Mouse (Mus musculus) ZHBTc4 (cell line): ENCODE measurements around the gene Syt17.
A peak's percentile ranks its signal among the peaks of the same experiment; 100 is the strongest.

ENCODE experiments used
- DNase-seq: peaks from one replicate; pipeline ENCODE4 v3.0.0-alpha.2; 2011; ENCODE audit warnings: low read depth, low spot score

The Syt17 gene

DNA sequence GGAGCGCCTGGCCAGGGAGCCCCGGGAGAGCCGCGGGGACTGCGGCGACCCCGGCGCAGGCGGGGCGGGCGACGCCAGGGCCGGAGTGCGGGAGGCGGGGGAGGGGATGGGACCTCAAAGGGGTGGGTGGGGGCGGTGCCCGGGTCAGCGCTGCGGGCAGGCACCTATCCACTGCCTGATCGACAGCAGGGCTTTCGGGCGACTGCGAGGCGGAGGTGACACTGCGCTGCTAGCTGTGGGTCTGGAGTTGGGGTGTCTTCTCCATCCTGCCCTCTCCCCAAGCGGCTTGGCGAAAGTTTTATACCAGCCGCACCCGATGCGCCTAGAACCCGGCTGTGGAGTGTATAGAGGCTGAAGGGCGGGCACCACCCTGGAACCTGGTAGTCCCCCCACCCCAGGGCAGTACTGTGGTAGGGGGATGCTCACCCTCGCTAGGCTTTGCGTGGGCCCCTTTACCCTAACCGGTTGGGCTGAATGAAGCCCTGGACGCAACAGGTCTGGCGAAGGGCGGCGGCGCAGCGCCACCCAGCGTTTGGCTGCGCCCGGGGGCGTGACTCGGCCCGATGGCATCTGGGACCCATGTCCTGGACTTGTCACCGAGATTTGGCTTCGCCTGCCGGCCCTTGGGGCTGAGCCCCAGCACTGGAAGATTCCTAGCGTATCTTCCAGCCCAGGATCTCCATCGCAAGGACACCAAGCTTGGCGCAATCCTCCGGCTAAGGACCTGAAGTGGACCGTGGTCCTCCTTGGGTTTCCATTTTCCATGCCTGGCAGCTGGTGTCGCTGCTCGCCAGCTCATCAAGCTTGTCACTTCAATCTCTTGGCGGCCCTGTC lies at the start of gene Syt17:
TSS of gene Syt17 (minus strand) at position 89 of the 834 bp plus-strand sequence.
- DNase-seq = peak; percentile 70

DNA sequence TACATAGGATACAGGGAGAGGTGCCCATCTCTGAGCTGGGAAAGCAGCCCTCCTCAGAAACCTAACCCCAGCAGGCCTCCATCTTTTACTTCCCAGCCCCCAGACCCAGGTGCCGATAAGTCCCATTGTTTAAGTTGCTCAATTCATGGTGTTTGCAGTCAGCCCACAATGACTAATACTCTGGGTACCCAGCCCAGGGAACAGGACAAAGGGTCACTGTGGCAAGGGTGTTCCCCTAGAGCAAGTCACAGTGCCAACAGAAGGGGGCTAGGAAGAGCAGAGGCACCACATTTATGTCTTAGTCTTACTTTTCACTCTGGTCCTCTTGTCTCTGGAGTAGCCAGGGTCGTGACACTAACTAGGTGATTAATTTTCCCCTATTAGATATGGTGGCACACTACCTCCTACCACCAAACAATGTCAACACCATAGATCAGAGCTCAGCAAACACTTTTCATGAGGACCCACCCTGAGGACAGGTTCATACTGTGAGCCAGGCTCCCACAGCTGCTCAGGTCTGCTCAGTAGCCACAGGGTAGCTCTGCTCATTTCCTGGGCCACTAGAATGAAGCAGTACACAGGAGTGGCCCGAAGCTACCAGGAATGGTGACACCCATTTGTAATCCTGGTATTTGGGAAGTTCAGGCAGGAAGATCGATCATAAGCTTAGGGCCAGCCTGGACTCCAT lies 47.0 kb upstream of the Syt17 start:
- DNase-seq = no peak

DNA sequence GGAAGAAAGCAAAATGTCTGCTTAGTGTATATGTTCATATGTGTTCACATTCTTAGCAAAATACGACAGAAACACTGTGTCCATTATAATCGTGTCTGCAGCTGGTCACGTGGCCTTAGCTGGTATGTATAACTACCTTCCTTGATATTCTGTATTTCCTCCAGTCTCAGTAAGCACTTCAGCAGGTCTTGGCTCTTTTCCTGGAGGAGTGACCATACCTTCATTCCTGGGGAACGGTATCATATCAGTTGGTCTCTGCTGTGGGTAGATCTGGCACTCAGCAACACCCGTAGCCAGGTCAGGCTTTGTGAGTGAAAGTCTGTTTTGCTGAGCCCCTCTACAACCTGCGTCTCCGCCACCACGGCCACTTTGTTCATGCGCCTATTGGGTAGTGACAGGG lies 45.9 kb upstream of the Syt17 start:
- DNase-seq = no peak

DNA sequence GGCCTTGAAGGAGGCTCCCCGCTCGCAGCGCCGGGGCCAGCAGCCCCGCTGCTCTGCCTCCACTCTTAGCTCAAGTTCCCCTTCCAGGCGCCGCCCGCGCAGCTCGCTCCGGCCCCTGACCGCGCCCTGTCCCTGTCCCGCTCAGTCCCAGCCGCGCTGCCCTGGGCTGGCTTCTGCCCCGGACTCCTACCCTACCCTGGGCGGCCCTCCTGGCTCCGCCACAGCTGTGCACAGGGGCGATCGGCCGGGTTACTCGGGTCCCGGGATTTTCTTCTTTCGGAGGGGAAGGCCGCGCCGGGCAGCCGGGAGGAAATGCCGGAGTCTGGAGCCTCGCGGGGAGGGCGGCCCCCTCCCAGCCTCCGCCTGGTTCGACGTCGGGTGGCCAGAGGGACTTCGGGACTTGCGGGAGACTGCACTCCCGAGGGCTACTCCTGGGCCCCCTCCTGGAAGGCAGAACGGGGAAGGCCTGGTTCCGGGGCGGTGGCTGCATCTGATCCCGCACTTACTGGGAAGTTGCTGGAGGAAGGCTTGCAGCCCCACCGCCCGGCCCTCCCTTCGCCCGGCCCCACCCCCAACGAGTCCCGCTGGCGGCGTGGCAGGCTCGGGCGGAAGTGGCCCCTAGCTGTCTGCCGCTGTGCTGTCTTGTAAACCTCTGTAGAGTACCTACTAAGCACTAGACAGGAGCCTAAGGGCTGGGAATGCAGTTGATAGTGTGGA lies 43.6 kb upstream of the Syt17 start, which contains the start of gene Itpripl2:
TSS of gene Itpripl2 (minus strand) at position 545 of the 717 bp plus-strand sequence.
- DNase-seq = peak; percentile 87

DNA sequence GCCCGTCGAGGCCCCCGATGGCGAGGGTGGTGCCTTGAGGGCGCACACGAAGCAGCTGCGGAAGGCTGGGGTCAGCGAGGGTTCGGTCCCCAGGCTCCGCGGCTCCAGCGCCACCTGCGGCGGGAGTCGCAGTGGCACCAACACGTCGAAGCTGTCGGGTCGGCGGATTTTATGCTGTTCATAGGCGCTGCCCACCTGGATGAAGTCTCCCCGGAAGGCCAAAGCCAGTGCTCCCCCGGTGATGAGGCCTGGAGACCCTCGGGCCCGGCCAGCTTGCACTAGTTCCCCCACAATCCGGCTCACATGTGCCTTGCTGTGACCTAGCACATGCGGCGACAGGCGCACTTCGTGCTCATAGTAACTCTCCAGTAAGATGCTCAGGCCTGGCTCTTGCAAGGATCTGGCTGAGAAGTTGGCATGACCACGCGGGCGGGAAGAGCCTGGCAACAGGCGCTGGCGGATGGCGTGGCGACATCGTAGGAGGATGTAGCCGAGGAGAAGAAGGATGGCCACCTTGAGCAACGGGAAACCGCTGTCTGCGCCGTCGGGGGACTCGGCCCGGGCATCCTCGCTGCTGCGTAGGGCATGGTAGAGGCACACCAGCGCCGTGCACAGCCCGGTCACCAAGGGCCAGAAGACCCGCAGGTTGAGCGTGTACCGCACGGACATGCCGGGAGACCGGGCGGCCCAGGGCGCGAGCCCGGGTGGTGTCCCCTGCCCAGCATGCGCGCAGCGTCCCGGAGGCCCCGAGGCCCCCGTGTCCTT lies 42.8 kb upstream of the Syt17 start:
- DNase-seq = peak; percentile 75

DNA sequence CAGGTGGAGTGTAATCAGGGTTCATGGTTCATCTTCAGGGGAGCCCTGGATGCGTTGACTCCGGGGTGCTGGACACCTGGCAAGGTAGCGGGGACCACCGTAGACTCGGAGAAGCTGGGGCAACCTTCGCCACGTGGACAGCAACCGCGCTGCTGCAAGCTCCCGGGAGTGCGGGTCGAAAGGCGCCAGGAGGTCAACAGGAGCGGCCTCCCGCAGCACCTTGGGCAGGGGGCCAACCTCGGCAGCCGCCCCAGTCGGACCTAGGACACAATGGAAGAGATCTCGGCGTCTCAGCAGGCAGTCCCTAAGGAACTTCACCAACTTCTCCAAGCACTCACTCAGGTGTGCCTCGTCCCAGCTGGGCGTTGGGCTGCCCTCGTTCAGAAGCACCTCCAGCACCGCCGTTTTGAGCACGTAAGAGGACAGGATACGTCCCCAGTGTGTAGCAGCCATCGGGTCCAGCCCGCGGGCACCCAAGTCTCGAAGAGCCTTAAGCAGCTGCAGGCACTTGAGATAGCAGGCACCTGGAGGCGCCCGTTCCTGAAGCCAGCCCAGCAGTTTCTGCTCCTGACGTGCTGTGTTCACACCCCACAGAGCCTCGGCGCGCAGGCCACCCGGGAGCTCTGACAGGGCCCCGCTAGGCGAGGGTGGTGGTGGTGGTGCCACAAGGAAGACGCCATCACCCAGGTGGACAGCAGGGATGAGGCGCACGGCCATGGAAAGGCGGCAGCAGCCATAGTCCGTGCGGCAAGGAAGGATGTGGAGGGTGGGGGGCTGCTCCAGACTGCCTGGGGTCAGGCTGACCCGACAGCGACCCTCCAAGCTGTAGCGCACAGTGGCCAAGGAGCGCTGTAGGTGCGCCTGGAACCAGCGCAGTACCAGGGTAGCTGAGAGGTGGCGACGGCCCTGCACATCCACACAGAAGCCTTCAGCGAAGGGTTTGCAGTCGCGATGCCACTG lies 42.0 kb upstream of the Syt17 start:
- peak; percentile 62 for DNase-seq

DNA sequence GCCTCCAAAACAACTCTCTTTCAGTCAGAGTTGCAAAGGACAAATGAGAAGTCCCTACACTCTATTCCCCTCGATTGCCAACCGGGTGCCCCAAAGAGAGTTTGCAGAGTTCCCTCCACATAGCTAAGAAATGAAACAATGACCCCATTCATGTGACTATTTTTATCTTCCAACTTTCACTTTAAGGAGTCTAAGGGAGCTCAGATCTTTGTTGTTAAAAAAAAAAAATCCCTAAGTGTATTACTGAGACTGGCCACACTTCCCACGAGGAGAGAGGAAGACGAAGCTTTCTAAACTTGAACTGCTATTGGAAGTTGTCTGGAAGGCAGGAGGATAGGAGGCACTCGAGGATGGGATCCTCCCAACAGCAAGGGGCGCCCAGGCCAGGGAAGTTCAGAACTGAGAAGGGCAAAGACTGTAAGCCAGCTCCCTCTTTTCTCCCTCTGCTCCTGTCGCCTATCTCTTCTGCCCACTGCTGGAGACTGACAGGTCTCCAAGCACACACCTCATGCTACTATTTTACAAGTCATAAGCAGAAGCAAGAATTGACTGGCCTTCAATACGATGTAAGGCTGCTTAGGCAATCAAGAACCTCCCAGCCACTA lies 40.1 kb upstream of the Syt17 start:
- no peak for DNase-seq

DNA sequence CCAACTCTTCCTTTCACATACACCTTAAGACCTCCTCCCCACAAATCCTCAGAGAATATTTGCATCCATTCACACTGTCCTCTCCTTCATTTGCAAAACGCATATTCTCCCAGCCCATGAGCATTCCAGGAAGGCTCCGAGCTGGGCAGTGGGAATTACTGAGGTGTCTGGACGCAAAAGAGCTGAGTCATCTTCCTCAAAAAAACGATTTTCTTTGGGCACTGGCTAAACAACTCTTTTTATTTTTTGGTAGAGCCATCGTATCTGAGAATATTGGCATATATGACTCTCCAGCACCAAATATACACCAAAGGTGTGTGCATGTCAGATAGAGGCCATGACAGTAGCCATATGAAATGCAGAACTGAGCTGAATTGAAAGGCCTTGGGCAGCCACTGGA lies 38.9 kb upstream of the Syt17 start:
- DNase-seq = no peak

DNA sequence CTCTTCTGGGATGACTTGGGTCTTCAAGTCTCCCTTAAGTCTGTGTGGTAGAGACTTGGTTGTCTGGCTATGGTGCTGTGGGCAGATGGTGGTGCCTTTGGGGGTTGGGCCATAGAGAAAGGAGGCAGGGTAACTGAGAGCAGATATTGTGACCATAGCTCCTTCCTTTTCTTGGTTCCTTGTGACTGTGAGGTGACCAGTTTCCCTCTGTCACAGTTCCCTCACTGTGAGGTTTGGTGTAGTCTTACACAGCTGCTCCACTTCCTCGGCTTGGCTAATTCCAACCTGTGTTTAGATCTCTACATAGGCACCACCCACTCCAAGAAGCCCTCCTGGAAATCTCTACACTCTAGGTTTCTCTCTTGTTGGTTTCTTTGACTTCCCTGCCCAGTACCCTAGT lies 36.0 kb upstream of the Syt17 start:
- DNase-seq = no peak

DNA sequence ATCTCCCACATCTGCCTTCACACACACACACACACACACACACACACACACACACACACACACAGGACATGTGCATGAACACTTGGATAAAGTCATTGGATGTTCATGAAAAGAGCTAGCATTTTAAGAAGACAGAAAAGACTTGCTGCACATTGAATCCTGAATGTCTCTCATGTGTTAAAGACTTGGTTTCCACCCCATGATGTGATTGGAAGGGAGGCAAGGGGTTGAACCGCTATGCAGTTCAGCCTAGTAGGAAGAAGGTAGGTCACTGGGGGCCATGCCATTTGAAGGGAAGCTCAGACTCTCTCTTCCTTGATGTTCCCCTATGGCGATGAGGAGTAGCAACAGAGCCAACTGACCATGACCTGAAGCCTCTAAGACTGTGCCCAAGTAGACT lies 34.0 kb upstream of the Syt17 start:
- no peak for DNase-seq

DNA sequence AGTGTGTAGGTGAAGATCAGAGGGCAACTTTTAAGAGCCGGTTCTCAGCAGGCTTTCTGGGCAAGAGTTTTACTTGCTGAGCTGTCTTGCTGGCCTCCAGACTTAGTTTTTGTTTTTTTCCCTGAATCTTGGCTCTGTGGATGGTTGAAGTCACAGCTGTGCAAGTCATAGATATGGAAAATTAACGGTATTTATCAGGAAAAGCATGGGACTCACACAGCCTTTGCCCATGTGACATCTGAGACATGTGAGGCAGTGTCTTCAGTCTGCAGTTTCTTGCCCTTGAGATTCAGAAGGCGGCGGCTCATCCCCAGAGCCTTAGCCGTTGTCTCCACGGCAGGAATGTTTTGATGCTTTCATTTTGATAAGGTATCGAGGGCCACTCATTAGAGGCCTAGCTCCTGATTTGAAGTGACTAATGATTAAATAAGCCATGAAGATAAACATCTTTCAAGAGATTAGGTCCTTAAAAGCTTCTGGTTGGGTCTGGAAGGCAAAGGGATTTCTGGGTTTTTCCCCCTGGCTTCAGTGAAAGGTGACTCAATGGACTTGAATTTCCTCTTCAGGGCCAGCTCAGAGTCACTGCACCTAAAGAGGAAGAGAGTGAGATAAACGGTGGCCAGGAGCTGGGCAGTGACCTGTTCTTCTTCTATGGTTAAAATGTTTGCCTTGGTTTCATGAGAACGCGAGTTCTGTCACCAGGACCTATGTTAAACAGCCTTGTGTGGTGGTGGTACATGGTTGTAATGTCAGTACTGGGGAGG lies 33.2 kb upstream of the Syt17 start:
- no peak for DNase-seq

DNA sequence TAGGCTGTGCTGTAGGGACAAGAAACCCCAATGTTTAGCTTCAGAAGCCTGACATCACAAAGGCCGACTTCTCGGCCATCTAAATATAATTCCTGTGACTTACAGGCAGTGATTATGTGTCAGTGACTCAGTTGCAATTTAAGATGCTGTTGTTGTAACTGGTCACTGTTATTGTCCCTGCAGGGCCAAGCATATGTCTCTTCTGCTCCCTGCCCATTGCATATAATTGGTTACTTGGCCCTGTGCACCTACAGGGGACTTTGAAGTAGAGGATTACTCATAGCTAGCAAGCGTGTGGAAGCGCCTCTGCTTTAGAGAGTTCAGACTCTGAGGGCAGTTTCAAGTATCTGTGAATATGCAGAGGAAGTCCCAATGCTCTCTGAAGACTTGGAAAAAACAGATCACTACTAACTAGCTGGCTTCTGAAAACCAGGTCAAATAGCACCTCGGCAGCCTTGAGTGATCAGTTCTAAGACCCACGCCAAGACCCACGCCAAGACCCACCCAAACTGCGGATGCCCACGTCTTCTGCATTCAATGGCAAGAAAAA lies 32.2 kb upstream of the Syt17 start:
- no peak for DNase-seq

DNA sequence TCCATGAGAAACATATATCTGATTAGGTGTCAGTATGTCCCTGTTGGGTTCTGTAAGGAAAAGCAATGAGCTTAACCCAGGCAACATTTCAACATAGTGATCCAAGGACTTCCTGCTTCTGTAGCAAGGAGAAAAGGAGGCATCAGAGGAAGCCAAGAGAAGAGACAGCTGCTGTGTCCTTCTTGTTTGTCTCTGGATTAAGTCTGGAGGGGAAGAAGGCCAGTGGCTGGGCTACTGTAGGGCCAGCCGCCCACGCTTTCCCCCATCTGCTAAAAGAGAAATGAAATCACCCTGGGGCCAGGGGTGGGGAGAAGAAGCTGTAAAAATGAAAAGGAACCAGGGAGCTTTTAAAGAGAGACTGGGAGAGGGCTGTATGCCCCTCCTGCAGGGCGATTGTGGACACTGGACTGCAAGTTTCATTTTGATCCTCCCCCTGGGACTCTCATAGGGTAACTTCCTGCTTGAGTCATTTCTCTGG lies 30.9 kb upstream of the Syt17 start:
- no peak for DNase-seq

DNA sequence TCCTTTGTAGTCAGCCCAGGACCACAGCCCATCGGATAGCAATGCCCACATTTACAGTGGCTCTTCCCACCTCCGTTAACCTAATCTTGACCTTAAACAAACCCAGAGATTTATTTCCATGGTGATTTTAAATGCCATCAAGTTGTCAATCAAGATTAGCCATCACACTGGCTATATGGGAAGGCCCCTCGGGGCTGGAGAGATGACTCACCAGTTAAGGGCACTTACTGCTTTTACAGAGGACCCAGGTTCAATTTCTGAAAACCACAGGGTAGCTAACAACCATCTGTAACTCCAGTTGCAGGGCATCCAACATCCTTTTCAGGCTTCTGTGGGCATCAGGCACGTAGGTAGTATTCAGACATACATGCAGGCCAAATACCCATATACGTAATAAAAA lies 28.4 kb upstream of the Syt17 start:
- no peak for DNase-seq

DNA sequence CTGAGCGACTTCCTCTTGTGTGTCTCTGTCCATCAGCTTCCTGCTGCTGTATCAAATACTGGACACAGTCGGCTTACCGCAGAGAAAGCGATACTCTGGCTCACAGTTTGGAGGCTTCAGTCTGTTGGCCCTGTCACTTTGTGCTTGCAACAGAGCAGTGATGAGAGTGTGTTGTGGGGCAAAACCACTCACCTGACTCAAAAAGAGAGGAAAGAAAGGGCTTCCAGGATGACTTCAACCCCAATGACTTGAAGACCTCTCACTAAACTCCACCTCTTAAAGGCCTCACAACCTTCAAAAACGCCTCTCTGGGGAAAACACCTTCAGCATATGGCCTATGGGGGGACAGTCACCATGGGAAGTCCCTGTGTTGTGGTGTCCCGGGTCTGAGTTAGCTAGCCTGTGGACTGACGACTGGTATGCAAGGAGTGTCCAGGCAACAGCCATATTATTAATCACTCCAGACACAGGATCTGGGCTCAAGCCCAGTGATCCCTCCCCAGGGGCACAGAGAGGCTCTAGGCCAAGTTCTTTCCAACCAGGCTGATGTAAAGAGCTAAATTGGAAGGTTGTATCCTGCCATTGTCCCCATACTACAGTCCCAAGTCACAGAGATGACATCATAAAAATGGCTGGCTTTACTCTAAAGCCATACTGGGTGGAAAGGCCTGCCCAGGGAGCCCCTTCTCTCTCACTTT lies 27.1 kb upstream of the Syt17 start:
- no peak for DNase-seq

DNA sequence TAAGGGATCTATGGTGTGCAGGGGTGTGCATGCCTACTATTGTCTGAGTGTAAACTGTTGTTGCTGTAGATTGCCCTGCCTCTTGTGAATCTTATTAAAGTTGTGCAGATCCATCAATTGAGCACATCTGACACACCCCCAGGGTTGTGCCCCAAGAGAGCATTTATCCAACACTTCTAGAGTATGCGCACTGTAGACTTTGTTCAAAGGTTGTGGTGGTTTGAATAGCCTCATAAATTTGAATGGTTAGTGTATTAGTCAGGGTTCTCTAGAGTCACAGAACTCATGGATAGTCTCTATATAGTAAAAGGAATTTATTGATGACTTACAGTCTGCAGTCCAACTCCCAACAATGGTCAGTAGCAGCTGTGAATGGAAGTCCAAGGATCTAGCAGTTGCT lies 24.9 kb upstream of the Syt17 start:
- DNase-seq = no peak

DNA sequence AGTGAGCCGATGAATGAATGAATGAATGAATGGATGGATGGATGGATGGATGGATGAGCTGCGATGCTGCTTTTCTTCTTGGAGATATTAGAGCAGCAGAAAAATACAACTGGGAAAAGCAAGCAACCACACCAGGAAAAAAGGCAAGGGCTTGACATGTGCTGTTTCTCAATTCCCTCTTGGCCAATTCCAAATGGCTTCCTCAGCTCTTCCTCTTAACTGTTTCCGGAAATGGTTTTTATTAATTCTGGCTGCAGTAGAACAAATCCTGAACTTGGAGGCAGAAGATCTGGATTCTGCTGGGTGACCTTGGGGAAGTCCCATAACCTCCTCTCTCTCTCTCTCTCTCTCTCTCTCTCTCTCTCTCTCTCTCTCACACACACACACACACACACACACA lies 20.0 kb upstream of the Syt17 start:
- DNase-seq = no peak

DNA sequence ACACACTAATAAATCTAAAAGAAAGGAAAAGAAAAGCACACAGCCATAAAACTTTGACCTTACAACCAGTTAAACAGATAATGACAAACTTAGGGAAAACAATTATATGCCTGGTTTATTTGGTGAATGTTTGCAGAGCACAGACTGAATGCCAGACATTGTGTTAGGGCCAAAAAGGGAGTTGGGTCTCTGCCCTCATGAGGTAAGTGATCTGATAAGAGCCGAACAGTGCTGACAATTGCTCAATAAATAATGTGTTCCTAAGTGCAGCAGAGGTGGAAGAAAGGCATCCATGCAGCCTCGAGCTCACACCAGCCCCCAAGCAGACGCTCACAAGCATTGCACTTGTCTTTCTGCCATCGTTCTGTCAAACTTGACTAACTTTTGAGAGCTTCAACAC lies 16.4 kb upstream of the Syt17 start:
- DNase-seq = no peak
